Mouse (Mus musculus): ENCODE measurements around the gene Fbln1. TPM values are rescaled to one million over a fixed set of nuclear protein-coding genes. Genes with fewer than 3 reads are reported as not detected.

Gene Fbln1
- polyA plus RNA-seq (2012; rRNA removed): 50.4 and 78.5 TPM in 2 replicates

- no peak for DNase-seq (ENCODE audit: low read depth)
These were observed at the start of gene Fbln1 for GRCm38 (mm10) chr15:85205792-85206702. Fbln1 (plus strand) TSS chr15:85205949.

- DNase-seq (ENCODE audit: low read depth): no peak
These were observed 49.6 kb upstream of the Fbln1 start for GRCm38 (mm10) chr15:85156198-85156597.

GRCm38 (mm10) chr15:85161416-85161815 is 44.3 kb upstream of the Fbln1 start:
- no peak for DNase-seq (ENCODE audit: low read depth)

- no peak for DNase-seq (ENCODE audit: low read depth)
These were observed 42.8 kb upstream of the Fbln1 start for GRCm38 (mm10) chr15:85162693-85163663.

GRCm38 (mm10) chr15:85166433-85166933 is 39.3 kb upstream of the Fbln1 start:
- DNase-seq (ENCODE audit: low read depth): no peak

GRCm38 (mm10) chr15:85167086-85167679 is 38.6 kb upstream of the Fbln1 start:
- no peak for DNase-seq (ENCODE audit: low read depth)

- no peak for DNase-seq (ENCODE audit: low read depth)
These were observed 33.7 kb upstream of the Fbln1 start for GRCm38 (mm10) chr15:85172054-85172453.

- no peak for DNase-seq (ENCODE audit: low read depth)
These were observed 32.3 kb upstream of the Fbln1 start for GRCm38 (mm10) chr15:85173425-85173824.

GRCm38 (mm10) chr15:85174060-85174459 is 31.7 kb upstream of the Fbln1 start:
- DNase-seq (ENCODE audit: low read depth): no peak

GRCm38 (mm10) chr15:85177576-85177975 is 28.2 kb upstream of the Fbln1 start:
- DNase-seq (ENCODE audit: low read depth): no peak

- DNase-seq (ENCODE audit: low read depth): no peak
These were observed 27.6 kb upstream of the Fbln1 start for GRCm38 (mm10) chr15:85178172-85178571.

- no peak for DNase-seq (ENCODE audit: low read depth)
These were observed 26.1 kb upstream of the Fbln1 start for GRCm38 (mm10) chr15:85179528-85180180.

GRCm38 (mm10) chr15:85180368-85180767 is 25.4 kb upstream of the Fbln1 start:
- DNase-seq (ENCODE audit: low read depth): no peak

GRCm38 (mm10) chr15:85182063-85182462 is 23.7 kb upstream of the Fbln1 start:
- no peak for DNase-seq (ENCODE audit: low read depth)

- DNase-seq (ENCODE audit: low read depth): no peak
These were observed 18.8 kb upstream of the Fbln1 start for GRCm38 (mm10) chr15:85186916-85187315.

- no peak for DNase-seq (ENCODE audit: low read depth)
These were observed 17.5 kb upstream of the Fbln1 start for GRCm38 (mm10) chr15:85188167-85188778.

GRCm38 (mm10) chr15:85200446-85201289 is 5.1 kb upstream of the Fbln1 start:
- no peak for DNase-seq (ENCODE audit: low read depth)

- no peak for DNase-seq (ENCODE audit: low read depth)
These were observed 3.5 kb upstream of the Fbln1 start for GRCm38 (mm10) chr15:85202199-85202598.

- no peak for DNase-seq (ENCODE audit: low read depth)
These were observed 3.0 kb upstream of the Fbln1 start for GRCm38 (mm10) chr15:85202787-85203186.

- no peak for DNase-seq (ENCODE audit: low read depth)
These were observed 1.4 kb upstream of the Fbln1 start for GRCm38 (mm10) chr15:85204383-85204782.

Data from gonadal fat pad, adult 2 months (tissue).